Mouse (Mus musculus) cerebellum, adult 9-10 months (tissue): ENCODE measurements around the gene Kdm6b.
A peak's percentile ranks its signal among the peaks of the same experiment; 100 is the strongest.

ENCODE experiments used
- DNase-seq: peaks from one replicate; pipeline ENCODE4 v3.0.0; 2022

The Kdm6b gene

DNA sequence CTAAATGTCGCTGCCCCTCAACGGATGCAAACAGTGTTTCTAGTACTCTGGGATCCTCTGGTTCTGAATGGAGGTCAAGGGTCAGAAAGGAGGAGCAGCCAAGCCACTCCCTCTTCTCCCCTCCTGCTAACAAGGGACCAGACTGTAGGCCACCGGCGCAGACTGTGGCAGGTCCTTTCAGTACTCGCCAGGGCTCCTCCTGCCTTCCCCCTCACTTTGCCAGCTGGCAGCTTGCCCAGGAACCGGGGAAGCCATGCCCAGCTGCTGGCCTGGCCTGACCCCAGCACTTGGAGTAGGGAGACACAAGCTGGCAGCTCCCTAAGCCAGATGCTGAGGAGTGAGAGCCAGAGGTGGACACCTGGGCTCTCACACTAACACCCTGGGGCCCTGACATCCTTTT, 48.6 kb downstream of the Kdm6b start:
- DNase-seq, result peak; percentile 92

DNA sequence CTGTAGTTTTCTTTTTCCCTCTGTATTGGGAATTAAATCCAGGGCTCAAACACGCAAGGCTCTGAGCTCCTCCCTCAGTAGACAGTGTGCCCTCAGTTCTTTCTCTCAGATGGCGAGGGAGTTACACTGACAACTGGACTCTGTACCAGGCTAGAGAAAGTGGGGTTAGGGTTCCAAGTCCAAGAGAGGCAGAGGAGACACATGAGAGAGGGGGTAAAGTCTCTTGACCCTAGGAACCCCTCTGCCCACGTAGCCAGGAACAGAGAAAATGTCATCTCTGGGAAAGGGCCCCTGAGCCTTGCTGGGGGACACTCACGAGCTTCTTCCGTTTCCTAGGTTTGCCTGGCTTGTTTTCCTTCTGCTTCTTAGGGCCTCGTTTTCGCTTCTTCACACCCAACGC, 49.1 kb downstream of the Kdm6b start:
- no peak for DNase-seq

DNA sequence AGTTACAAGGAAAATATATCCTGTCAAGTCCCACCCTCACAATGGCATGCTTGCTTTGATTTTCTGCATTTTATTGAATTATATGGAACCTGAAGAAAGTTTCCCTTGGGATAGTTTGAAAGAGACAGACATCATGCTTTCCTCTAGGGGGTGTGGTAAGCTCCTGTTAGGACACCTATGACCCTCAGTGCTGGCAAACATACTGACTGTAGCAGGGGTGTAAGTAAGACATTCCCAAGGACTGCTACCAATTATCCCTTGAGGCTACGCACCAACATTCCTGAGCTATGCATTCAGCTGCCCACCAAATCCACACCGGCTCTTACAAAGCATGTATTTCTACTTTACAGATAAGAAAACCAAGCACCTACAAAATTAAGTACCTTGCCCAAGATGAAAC, 51.0 kb downstream of the Kdm6b start:
- DNase-seq, result no peak

DNA sequence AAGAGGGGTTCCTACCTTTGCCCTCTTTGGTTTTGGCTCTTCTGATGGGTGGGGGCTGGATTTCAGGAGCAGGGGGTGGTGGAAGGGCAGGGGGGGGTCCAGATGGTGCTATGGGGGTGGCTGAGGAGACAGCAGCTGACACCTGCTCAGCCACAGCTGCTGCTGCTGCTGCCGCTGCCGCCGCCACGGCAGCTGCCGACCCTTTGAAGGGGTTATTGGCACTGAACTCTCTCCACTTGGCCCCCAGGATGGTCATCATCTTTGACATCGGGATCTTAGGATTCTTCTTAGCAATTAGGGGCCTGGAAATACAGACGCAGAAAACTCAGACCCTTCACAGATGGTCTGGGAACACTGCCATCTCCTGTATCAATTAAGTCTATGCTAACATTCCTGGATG, 51.5 kb downstream of the Kdm6b start:
- DNase-seq, result no peak

DNA sequence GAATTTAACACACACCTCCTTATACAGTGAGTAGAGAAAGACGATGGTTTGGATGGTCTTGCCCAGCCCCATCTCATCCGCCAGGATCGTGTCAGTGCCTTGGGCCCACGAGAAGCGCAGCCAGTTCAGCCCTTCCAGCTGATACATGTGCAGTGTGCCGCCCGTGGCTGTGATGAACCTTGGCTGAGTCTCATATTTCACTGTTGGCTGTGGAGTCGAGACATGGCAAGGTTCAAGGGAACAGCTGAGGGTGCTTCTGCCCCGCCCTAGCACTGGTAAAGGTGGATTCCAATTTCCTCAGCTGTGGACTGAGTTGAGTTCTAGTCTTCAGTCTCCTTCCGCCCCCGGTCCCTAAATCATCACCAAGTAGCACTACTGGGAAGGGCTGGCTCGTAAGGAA, 55.8 kb downstream of the Kdm6b start:
- no peak for DNase-seq

DNA sequence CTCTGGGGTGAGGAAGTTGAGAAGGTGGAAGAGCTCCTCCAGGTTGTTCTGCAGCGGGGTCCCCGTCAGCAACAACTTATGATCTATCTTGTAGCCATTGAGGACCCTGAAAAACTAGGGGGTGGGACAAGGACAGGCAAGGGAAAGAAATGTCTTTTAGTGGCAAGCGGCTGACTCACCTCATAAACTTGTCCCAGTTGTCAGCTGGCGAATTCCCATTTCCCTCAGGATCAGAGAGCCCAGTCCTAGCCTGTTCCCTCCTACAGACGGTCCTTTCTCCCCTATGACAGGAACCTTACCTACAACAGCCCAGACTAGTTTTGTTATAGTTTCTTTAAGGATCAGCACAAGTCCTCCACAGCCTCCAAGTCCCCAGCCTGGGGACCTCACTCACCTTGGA, 56.9 kb downstream of the Kdm6b start:
- DNase-seq, result no peak
